Mouse (Mus musculus): Measurements from ENCODE around the gene Letm1. TPM values are rescaled to one million over a fixed set of nuclear protein-coding genes. Genes with fewer than 3 reads are reported as not detected.
A peak's percentile ranks its signal among the peaks of the same experiment; 100 is the strongest.

The Letm1 gene
- polyA plus RNA-seq, 1 experiment: 33.8 TPM

GRCm38 (mm10) chr5:33712550-33712949 is 70.1 kb downstream of the Letm1 start:
- no peaks in the 10 kb centered on the region for H3K27me3 ChIP-seq (ENCODE audit: control insufficient read depth, insufficient read depth, low read length)
- no peaks in the 10 kb centered on the region for H3K4me1 ChIP-seq (ENCODE audit: control insufficient read depth, insufficient read depth, insufficient read length)
- no peak overlapping the region for H3K4me3 ChIP-seq (ENCODE audit: extremely low read depth, insufficient read depth, insufficient read length)
- DNase-seq (ENCODE audit: low read depth in 1 of 2, low spot score in 2 of 2): no peak
- no peak overlapping the region for H3K27ac ChIP-seq (ENCODE audit: insufficient read depth, low read length)
- 62% methylated on average over 2 of the region's 2 CpGs for WGBS
- H3K36me3 ChIP-seq (ENCODE audit: control insufficient read depth, insufficient read depth, low read length): no peaks in the 10 kb centered on the region
- TF ChIP-seq CTCF (IDR thresholded peaks at IDR 0.05; ENCODE audit: extremely low read depth, insufficient read depth, insufficient read length, insufficient replicate concordance) (no peak), POLR2A (IDR thresholded peaks at IDR 0.05; ENCODE audit: low read depth, low read length) (no peak)

- no peak for TF ChIP-seq POLR2A (IDR thresholded peaks at IDR 0.05; ENCODE audit: low read depth, low read length)
- TF ChIP-seq CTCF (IDR thresholded peaks at IDR 0.05; ENCODE audit: extremely low read depth, insufficient read depth, insufficient read length, insufficient replicate concordance): no peak
- H3K4me1 ChIP-seq (ENCODE audit: control insufficient read depth, insufficient read depth, insufficient read length): no peaks in the 10 kb centered on the region
- no peak overlapping the region for H3K4me3 ChIP-seq (ENCODE audit: extremely low read depth, insufficient read depth, insufficient read length)
- DNase-seq (ENCODE audit: low read depth in 1 of 2, low spot score in 2 of 2): no peak
- WGBS: 79% methylated on average over 2 of the region's 2 CpGs
- H3K27me3 ChIP-seq (ENCODE audit: control insufficient read depth, insufficient read depth, low read length): no peaks in the 10 kb centered on the region
- H3K36me3 ChIP-seq (ENCODE audit: control insufficient read depth, insufficient read depth, low read length): no peaks in the 10 kb centered on the region
- no peak overlapping the region for H3K27ac ChIP-seq (ENCODE audit: insufficient read depth, low read length)
These were observed 73.6 kb downstream of the Letm1 start for GRCm38 (mm10) chr5:33709037-33709436.

GRCm38 (mm10) chr5:33707163-33707562 is 75.5 kb downstream of the Letm1 start:
- Histone ChIP-seq H3K4me3 (ENCODE audit: extremely low read depth, insufficient read depth, insufficient read length) (no peak overlapping the region), H3K27me3 (ENCODE audit: control insufficient read depth, insufficient read depth, low read length) (no peaks in the 10 kb centered on the region), H3K4me1 (ENCODE audit: control insufficient read depth, insufficient read depth, insufficient read length) (no peaks in the 10 kb centered on the region), H3K27ac (ENCODE audit: insufficient read depth, low read length) (no peak overlapping the region), H3K36me3 (ENCODE audit: control insufficient read depth, insufficient read depth, low read length) (no peaks in the 10 kb centered on the region)
- TF ChIP-seq POLR2A (IDR thresholded peaks at IDR 0.05; ENCODE audit: low read depth, low read length): no peak
- TF ChIP-seq CTCF (IDR thresholded peaks at IDR 0.05; ENCODE audit: extremely low read depth, insufficient read depth, insufficient read length, insufficient replicate concordance): no peak
- 84% methylated on average over 4 of the region's 4 CpGs for WGBS
- no peak for DNase-seq (ENCODE audit: low read depth in 1 of 2, low spot score in 2 of 2)

DNA sequence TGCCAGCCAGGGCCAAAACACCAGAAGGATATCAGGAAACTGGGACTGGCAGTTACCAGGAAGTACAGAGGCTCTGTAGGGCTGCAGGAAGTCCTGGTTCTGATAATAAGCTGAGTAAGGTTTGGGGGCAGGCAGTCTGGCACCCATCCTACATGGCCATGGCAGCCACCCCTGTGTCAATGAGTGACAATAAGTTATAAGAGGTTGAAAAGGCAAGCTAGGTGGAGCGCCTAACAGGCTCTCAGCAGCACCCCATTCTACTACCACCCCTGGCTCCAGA is 76.3 kb downstream of the Letm1 start:
- 94% methylated on average over 1 of the region's 1 CpGs for WGBS
- Histone ChIP-seq H3K4me1 (ENCODE audit: control insufficient read depth, insufficient read depth, insufficient read length) (no peaks in the 10 kb centered on the region), H3K4me3 (ENCODE audit: extremely low read depth, insufficient read depth, insufficient read length) (no peak overlapping the region), H3K36me3 (ENCODE audit: control insufficient read depth, insufficient read depth, low read length) (no peaks in the 10 kb centered on the region), H3K27ac (ENCODE audit: insufficient read depth, low read length) (no peak overlapping the region), H3K27me3 (ENCODE audit: control insufficient read depth, insufficient read depth, low read length) (no peaks in the 10 kb centered on the region)
- no peak for TF ChIP-seq POLR2A (IDR thresholded peaks at IDR 0.05; ENCODE audit: low read depth, low read length)
- no peak for TF ChIP-seq CTCF (IDR thresholded peaks at IDR 0.05; ENCODE audit: extremely low read depth, insufficient read depth, insufficient read length, insufficient replicate concordance)
- no peak for DNase-seq (ENCODE audit: low read depth in 1 of 2, low spot score in 2 of 2)

GRCm38 (mm10) chr5:33705612-33706349 is 76.8 kb downstream of the Letm1 start:
- peak overlapping the region; percentile 20; the same call in 1 of the 2 replicates for H3K27ac ChIP-seq (ENCODE audit: insufficient read depth, low read length)
- no peaks in the 10 kb centered on the region for H3K4me1 ChIP-seq (ENCODE audit: control insufficient read depth, insufficient read depth, insufficient read length)
- no peak overlapping the region for H3K4me3 ChIP-seq (ENCODE audit: extremely low read depth, insufficient read depth, insufficient read length)
- no peak for DNase-seq (ENCODE audit: low read depth in 1 of 2, low spot score in 2 of 2)
- H3K36me3 ChIP-seq (ENCODE audit: control insufficient read depth, insufficient read depth, low read length): no peaks in the 10 kb centered on the region
- 78% methylated on average over 9 of the region's 9 CpGs for WGBS
- TF ChIP-seq CTCF (IDR thresholded peaks at IDR 0.05; ENCODE audit: extremely low read depth, insufficient read depth, insufficient read length, insufficient replicate concordance): no peak
- TF ChIP-seq POLR2A (IDR thresholded peaks at IDR 0.05; ENCODE audit: low read depth, low read length): no peak
- H3K27me3 ChIP-seq (ENCODE audit: control insufficient read depth, insufficient read depth, low read length): no peaks in the 10 kb centered on the region

DNA sequence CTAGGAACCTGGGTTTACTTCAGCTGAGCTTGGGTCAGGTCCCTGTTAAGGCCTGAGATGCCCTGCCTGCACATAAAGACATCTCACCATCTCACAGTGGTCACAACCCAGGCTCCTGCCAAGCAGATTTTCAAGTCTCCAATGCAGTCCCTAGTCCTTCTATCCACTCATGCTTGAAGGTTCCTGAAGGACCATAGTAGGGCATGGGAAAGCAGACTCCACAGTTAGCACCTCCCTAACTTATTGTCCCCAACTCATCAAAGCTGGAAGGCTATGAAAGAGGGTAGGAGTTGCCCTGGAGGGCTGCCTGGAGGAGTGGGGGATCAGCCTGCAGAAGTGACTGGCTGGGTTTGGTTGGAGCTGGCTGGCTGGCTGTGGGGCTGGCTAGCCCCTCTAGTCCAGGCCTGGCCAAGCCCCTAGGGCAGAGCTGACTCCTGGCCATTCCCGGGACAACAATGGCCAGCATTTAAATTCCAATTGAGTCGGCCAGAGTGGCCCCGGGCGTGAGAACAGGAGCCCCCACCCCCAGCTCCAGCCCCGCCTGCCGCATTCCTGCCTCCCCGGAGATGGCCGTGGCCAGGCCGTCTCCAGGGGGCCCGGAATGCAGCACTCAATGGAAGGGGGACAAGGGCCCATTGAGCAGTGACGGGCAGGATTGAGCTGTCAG is 77.5 kb downstream of the Letm1 start:
- H3K4me1 ChIP-seq (ENCODE audit: control insufficient read depth, insufficient read depth, insufficient read length): no peaks in the 10 kb centered on the region
- 77% methylated on average over 11 of the region's 11 CpGs for WGBS
- TF ChIP-seq CTCF (IDR thresholded peaks at IDR 0.05; ENCODE audit: extremely low read depth, insufficient read depth, insufficient read length, insufficient replicate concordance): no peak
- no peak for TF ChIP-seq POLR2A (IDR thresholded peaks at IDR 0.05; ENCODE audit: low read depth, low read length)
- H3K36me3 ChIP-seq (ENCODE audit: control insufficient read depth, insufficient read depth, low read length): no peaks in the 10 kb centered on the region
- no peak overlapping the region for H3K27ac ChIP-seq (ENCODE audit: insufficient read depth, low read length)
- no peaks in the 10 kb centered on the region for H3K27me3 ChIP-seq (ENCODE audit: control insufficient read depth, insufficient read depth, low read length)
- H3K4me3 ChIP-seq (ENCODE audit: extremely low read depth, insufficient read depth, insufficient read length): no peak overlapping the region
- no peak for DNase-seq (ENCODE audit: low read depth in 1 of 2, low spot score in 2 of 2)

DNA sequence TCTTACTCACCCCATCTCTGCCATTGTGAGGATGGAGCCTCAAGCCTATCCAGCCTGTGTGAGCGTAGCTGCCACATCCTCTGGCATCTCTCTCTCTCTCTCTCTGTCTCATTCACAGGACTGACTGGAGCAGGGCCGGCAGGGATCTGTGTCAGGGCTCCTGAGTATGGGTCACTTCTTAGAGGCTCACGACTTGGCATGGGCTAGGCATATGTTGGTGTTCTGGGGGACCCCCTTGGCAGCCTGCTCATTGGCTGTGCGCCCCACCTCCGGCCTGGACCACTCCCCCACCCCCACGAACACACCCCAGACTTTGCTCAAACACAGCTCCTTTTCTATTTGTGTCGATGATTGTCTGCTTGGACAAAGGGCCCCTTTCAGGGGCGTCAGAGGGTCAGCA is 78.6 kb downstream of the Letm1 start:
- Histone ChIP-seq H3K27me3 (ENCODE audit: control insufficient read depth, insufficient read depth, low read length) (no peaks in the 10 kb centered on the region), H3K36me3 (ENCODE audit: control insufficient read depth, insufficient read depth, low read length) (no peaks in the 10 kb centered on the region), H3K4me1 (ENCODE audit: control insufficient read depth, insufficient read depth, insufficient read length) (no peaks in the 10 kb centered on the region), H3K27ac (ENCODE audit: insufficient read depth, low read length) (no peak overlapping the region), H3K4me3 (ENCODE audit: extremely low read depth, insufficient read depth, insufficient read length) (no peak overlapping the region)
- 88% methylated on average over 8 of the region's 8 CpGs for WGBS
- DNase-seq (ENCODE audit: low read depth in 1 of 2, low spot score in 2 of 2): no peak
- TF ChIP-seq CTCF (IDR thresholded peaks at IDR 0.05; ENCODE audit: extremely low read depth, insufficient read depth, insufficient read length, insufficient replicate concordance) (no peak), POLR2A (IDR thresholded peaks at IDR 0.05; ENCODE audit: low read depth, low read length) (no peak)

Data from spleen, adult 2 months (tissue).